Mouse (Mus musculus): ENCODE measurements around the gene Jade1. TPM values are rescaled to one million over a fixed set of nuclear protein-coding genes. Genes with fewer than 3 reads are reported as not detected.

Gene Jade1
- total and polyA plus RNA-seq, 3 experiments: 10.1 to 38.6 (median 28.5) TPM

DNA sequence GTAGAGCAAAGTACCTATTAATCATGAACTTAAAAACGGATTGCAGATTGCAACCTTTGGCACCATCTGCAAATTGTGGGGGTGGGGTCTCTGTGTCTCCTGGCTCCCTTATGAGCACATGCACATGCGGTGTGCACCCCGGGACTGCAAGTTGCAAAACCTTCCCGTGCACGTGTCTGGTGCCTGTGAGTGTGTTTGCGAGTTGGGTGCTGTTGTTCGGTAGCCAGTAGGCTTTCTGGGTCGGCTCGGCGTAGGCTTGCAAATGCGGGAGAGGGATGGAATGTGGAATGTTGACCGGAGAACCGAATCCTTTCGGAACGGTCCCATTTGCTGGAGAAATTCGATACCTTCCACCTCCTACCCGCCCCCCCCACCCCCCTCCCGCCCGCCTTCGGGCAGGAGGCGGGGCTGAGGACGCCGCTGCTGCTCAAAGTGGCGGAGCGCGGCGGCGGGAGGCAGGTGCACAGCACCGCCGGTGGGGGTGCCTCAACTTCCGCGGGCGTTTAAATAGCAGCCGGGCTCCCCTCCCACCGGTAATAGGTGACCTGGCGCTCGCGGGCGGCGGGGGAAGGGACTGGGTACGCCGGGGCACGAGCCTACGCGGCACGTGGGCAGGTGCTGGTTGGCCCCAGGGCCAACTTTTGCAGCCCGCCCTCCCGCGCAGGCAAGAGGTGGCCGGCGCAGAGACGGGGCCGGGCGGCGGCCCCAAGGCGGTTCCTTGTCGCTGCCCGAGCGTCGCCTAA lies 9.1 kb downstream of the Jade1 start:
- under 1% methylated on average over 59 of the region's 60 CpGs for WGBS
- no peaks in the 10 kb centered on the region for H3K27me3 ChIP-seq (ENCODE audit: control insufficient read depth, insufficient read depth, low read length)
- H3K79me2 ChIP-seq (replicated peaks; ENCODE audit: control insufficient read depth, insufficient read depth, low read length): no peaks in the 10 kb centered on the region
- TF ChIP-seq POLR2A (IDR thresholded peaks at IDR 0.05; ENCODE audit: insufficient read depth, low read depth, low read length) (peak; percentile 47; the same call in 1 of the 2 replicates), CTCF (IDR thresholded peaks at IDR 0.05) (peak; percentile 28), EP300 (IDR thresholded peaks at IDR 0.05; ENCODE audit: insufficient read depth, low read depth, low read length) (0 out of 2 replicates have a peak, but pooled peaks have one; percentile 34)
- intact Hi-C loops (cut with DNase I): loop anchor here (1.0 to 10.0 kb wide), 8 partner anchors 27 to 482 kb away; partner anchors contain the start of genes D3Ertd751e, Pgrmc2 and Sclt1
- H3K36me3 ChIP-seq (ENCODE audit: control insufficient read depth, insufficient read depth, low read length): no peaks in the 10 kb centered on the region
- H3K4me1 ChIP-seq (ENCODE audit: control insufficient read depth, insufficient read depth, low read length): peaks cover 1% of the 10 kb centered on the region; the same call in 1 of the 2 replicates
- H3K4me3 ChIP-seq: peak overlapping the region; percentile 71
- H3K27ac ChIP-seq: peak overlapping the region; percentile 96
- peak; percentile 82 to 87 for DNase-seq
- H3K9ac ChIP-seq (ENCODE audit: low read depth, low read length): peak overlapping the region; percentile 79

DNA sequence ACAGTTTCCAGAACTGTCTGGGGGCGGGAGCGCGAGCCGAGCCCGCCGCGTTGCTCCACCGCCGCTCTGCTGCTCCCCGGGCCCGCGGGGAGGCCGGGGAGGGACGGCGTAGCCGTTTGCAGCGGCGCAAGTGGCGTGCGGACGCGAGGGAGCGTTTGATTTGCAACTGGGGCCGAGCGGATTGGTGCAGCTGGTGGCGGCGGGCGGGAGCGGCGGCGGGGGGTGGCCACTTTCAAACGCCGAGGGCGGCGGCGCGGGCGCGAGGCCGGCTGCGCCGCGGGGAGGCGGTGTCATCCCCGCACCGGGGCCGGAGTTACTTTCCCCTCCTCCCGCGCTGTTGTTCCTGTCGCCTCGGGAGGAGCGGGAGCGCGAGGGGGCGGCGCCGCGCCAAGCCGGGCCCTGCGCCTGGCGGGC lies 9.9 kb downstream of the Jade1 start:
- intact Hi-C loops (cut with DNase I): loop anchor here (1.0 to 10.0 kb wide), 2 partner anchors 26 to 371 kb away; no protein-coding TSS in a partner anchor
- H3K27me3 ChIP-seq (ENCODE audit: control insufficient read depth, insufficient read depth, low read length): no peaks in the 10 kb centered on the region
- WGBS: under 1% methylated on average over 61 of the region's 61 CpGs
- peaks cover 1% of the 10 kb centered on the region; the same call in 1 of the 2 replicates for H3K4me1 ChIP-seq (ENCODE audit: control insufficient read depth, insufficient read depth, low read length)
- peak overlapping the region; percentile 79 for H3K9ac ChIP-seq (ENCODE audit: low read depth, low read length)
- no peaks in the 10 kb centered on the region for H3K36me3 ChIP-seq (ENCODE audit: control insufficient read depth, insufficient read depth, low read length)
- peak overlapping the region; percentile 71 for H3K4me3 ChIP-seq
- DNase-seq: peak; percentile 90 to 92
- H3K27ac ChIP-seq: peak overlapping the region; percentile 96
- TF ChIP-seq CTCF (IDR thresholded peaks at IDR 0.05) (peak; percentile 37), POLR2A (IDR thresholded peaks at IDR 0.05; ENCODE audit: insufficient read depth, low read depth, low read length) (peak; percentile 64), EP300 (IDR thresholded peaks at IDR 0.05; ENCODE audit: insufficient read depth, low read depth, low read length) (no peak)
- no peaks in the 10 kb centered on the region for H3K79me2 ChIP-seq (replicated peaks; ENCODE audit: control insufficient read depth, insufficient read depth, low read length)

DNA sequence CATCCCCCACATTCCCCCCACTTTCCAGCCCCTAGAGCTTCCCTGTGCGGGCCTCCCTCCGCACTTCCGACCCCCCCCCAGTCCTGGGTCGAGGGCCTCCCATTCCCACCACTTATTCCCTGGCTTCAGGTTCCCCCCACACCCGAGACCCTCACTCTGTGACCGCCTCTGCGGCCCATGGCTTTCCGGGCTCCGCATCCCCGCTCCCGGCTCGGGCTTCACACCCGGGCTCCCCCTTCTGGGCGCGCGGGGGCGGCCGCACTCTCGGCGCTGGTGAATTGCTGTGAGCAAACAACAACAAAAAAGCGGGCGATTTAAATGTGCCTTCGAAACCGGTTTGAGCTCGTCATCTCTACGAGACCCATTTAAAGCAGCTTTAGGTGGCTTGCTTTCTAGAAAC lies 10.4 kb downstream of the Jade1 start:
- Histone ChIP-seq H3K79me2 (replicated peaks; ENCODE audit: control insufficient read depth, insufficient read depth, low read length) (peaks cover 2% of the 10 kb centered on the region; the same call in 1 of the 2 replicates), H3K9ac (ENCODE audit: low read depth, low read length) (peak overlapping the region; percentile 79), H3K36me3 (ENCODE audit: control insufficient read depth, insufficient read depth, low read length) (no peaks in the 10 kb centered on the region), H3K27me3 (ENCODE audit: control insufficient read depth, insufficient read depth, low read length) (no peaks in the 10 kb centered on the region), H3K4me1 (ENCODE audit: control insufficient read depth, insufficient read depth, low read length) (peaks cover 2% of the 10 kb centered on the region; the same call in 1 of the 2 replicates), H3K27ac (peak overlapping the region; percentile 96), H3K4me3 (peak overlapping the region; percentile 71)
- intact Hi-C loops (cut with DNase I): loop anchor here (1.0 to 10.0 kb wide), 2 partner anchors 25 to 371 kb away; no protein-coding TSS in a partner anchor
- no peak for TF ChIP-seq POLR2A (IDR thresholded peaks at IDR 0.05; ENCODE audit: insufficient read depth, low read depth, low read length)
- peak; percentile 70 for TF ChIP-seq CTCF (IDR thresholded peaks at IDR 0.05)
- no peak for TF ChIP-seq EP300 (IDR thresholded peaks at IDR 0.05; ENCODE audit: insufficient read depth, low read depth, low read length)
- peak; percentile 88 for DNase-seq
- WGBS: under 1% methylated on average over 26 of the region's 26 CpGs

GRCm38 (mm10) chr3:41569943-41570342 lies 14.4 kb downstream of the Jade1 start:
- H3K79me2 ChIP-seq (replicated peaks; ENCODE audit: control insufficient read depth, insufficient read depth, low read length): peaks cover 3% of the 10 kb centered on the region
- no peaks in the 10 kb centered on the region for H3K36me3 ChIP-seq (ENCODE audit: control insufficient read depth, insufficient read depth, low read length)
- DNase-seq: no peak
- TF ChIP-seq CTCF (IDR thresholded peaks at IDR 0.05) (no peak), POLR2A (IDR thresholded peaks at IDR 0.05; ENCODE audit: insufficient read depth, low read depth, low read length) (no peak), EP300 (IDR thresholded peaks at IDR 0.05; ENCODE audit: insufficient read depth, low read depth, low read length) (no peak)
- intact Hi-C loops (cut with DNase I): loop anchor here (10.0 kb wide), 1 partner anchor 375 kb away; no protein-coding TSS in a partner anchor
- H3K27ac ChIP-seq: no peak overlapping the region
- peaks cover 16% of the 10 kb centered on the region for H3K4me1 ChIP-seq (ENCODE audit: control insufficient read depth, insufficient read depth, low read length)
- no peak overlapping the region for H3K9ac ChIP-seq (ENCODE audit: low read depth, low read length)
- H3K27me3 ChIP-seq (ENCODE audit: control insufficient read depth, insufficient read depth, low read length): no peaks in the 10 kb centered on the region
- no peak overlapping the region for H3K4me3 ChIP-seq
- 84% methylated on average over 5 of the region's 5 CpGs for WGBS

- Histone ChIP-seq H3K79me2 (replicated peaks; ENCODE audit: control insufficient read depth, insufficient read depth, low read length) (peaks cover 3% of the 10 kb centered on the region), H3K36me3 (ENCODE audit: control insufficient read depth, insufficient read depth, low read length) (peaks cover 6% of the 10 kb centered on the region), H3K4me1 (ENCODE audit: control insufficient read depth, insufficient read depth, low read length) (peaks cover 28% of the 10 kb centered on the region), H3K4me3 (no peak overlapping the region), H3K27me3 (ENCODE audit: control insufficient read depth, insufficient read depth, low read length) (no peaks in the 10 kb centered on the region), H3K27ac (no peak overlapping the region), H3K9ac (ENCODE audit: low read depth, low read length) (no peak overlapping the region)
- TF ChIP-seq CTCF (IDR thresholded peaks at IDR 0.05): no peak
- TF ChIP-seq EP300 (IDR thresholded peaks at IDR 0.05; ENCODE audit: insufficient read depth, low read depth, low read length): no peak
- no peak for TF ChIP-seq POLR2A (IDR thresholded peaks at IDR 0.05; ENCODE audit: insufficient read depth, low read depth, low read length)
- no peak for DNase-seq
- 72% methylated on average over 4 of the region's 4 CpGs for WGBS
- intact Hi-C loops (cut with DNase I): no loop called here
Observed at GRCm38 (mm10) chr3:41572131-41572530, 16.6 kb downstream of the Jade1 start.

- no peak for DNase-seq
- Histone ChIP-seq H3K36me3 (ENCODE audit: control insufficient read depth, insufficient read depth, low read length) (peaks cover 6% of the 10 kb centered on the region), H3K4me3 (no peak overlapping the region), H3K27ac (no peak overlapping the region), H3K9ac (ENCODE audit: low read depth, low read length) (no peak overlapping the region), H3K27me3 (ENCODE audit: control insufficient read depth, insufficient read depth, low read length) (no peaks in the 10 kb centered on the region), H3K4me1 (ENCODE audit: control insufficient read depth, insufficient read depth, low read length) (peaks cover 28% of the 10 kb centered on the region), H3K79me2 (replicated peaks; ENCODE audit: control insufficient read depth, insufficient read depth, low read length) (peaks cover 3% of the 10 kb centered on the region)
- 91% methylated on average over 11 of the region's 11 CpGs for WGBS
- TF ChIP-seq CTCF (IDR thresholded peaks at IDR 0.05): no peak
- no peak for TF ChIP-seq EP300 (IDR thresholded peaks at IDR 0.05; ENCODE audit: insufficient read depth, low read depth, low read length)
- TF ChIP-seq POLR2A (IDR thresholded peaks at IDR 0.05; ENCODE audit: insufficient read depth, low read depth, low read length): no peak
- intact Hi-C loops (cut with DNase I): no loop called here
Observed at GRCm38 (mm10) chr3:41572968-41573367, 17.4 kb downstream of the Jade1 start.

All from heart, adult 2 months (tissue).